Mouse (Mus musculus): ENCODE measurements around the gene Mrpl4.

DNA sequence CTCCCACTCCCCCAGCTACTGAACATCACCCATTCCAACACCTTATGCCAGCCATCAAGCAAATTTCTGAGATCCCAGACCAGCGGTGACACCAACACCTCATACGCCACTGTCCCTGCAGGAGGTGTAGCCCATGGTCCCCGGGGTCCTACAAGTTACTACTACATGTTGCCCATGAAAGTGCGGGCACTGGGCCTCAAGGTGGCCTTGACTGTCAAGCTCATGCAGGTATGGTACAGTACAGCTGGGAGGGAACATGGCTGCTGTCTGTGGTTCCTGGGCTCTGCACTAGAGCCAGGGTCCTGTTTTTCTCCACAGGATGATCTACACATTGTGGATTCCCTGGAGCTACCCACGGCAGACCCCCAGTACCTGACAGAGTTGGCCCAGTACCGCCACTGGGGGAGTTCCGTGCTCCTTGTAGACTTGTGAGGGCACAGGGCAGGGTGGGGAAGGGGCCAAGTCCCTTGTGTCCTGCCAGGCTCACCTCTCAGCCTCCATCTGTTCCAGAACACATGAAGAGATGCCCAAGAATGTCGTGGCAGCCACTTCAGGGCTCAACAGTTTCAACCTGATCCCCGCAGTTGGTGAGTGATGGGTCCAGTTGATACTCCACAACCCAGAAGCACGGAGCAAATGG lies 4.9 kb downstream of the Mrpl4 start:
- TF ChIP-seq CTCF (IDR thresholded peaks at IDR 0.05; ENCODE audit: extremely low read depth, insufficient read depth, low read length) (no peak), POLR2A (IDR thresholded peaks at IDR 0.05; ENCODE audit: extremely low read depth, insufficient read depth, low read length) (no peak)

Measured in cortical plate, adult 2 months (tissue).